ENCODE assay signal across 16 mouse cellular contexts in the genomic region with DNA sequence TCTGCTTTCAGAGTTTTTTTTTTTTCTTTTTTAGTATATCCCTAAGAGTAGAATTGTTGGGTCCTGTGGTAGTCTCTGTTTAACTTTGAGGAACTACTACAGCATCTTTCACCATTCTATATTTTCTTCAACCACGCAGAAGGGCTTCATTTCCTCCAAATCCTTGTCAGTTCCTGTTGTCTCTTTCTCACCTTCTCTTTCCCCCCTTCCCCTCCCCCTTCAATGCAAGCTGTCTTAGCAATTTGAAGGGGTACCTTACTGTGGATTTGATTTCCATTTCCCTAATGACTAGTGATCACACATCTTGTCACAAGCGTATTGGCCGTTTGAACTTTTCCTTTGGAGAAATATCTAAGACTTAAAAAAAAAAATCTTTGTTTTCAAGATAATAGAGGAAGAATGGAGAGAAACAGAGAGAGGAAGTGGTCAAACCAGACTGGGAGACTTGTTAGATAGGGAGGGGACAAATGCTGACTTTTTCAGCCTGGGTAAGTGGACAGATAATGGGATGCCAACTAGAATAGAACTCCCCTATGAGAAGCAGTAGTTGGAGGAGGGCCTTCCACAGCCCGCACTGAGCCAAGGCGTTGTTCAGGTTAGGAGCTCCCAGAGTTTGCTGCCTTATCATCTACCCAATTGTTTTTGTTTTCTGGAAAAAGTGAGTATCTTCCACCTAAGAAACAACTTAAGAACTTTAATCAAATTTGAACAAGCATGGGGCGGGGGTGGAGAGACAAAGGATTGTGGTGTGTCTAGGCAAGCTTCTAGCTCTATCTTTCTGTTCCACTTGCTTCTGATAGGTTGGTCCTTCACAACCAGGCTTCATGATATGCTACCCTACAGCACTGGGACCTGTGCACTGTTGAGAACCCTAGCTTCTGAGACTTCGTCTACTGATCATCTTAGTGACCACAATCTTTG.
DNase-seq lines count a peak whose midpoint lies in the region; ATAC-seq and TF ChIP-seq lines count a peak whose summit lies in the region.
"Had no signal": no experiment of that assay in that cellular context is flagged by ENCODE, and none has a peak within 500 bp of the region (broad histone marks: within the 10 kb centered on the region; RNA-seq: fewer than 3 reads in every experiment).

No protein-coding gene starts in this region.

- H3K36me3 ChIP-seq in intestine, embryonic 16.5 days (ENCODE audit: control insufficient read depth, insufficient read depth, low read length) = no peaks in the 10 kb centered on the region
- H3K36me3 ChIP-seq: hindbrain, embryonic 13.5 days; limb, embryonic 10.5 days; midbrain, embryonic 15.5 days had no signal

- no peak overlapping the region for H3K4me2 ChIP-seq in intestine, embryonic 16.5 days (ENCODE audit: low read depth, low read length)
- H3K4me2 ChIP-seq: hindbrain, embryonic 13.5 days; midbrain, embryonic 15.5 days had no signal

- no peaks in the 10 kb centered on the region for H3K9me3 ChIP-seq in intestine, embryonic 16.5 days (ENCODE audit: control insufficient read depth, low read length)
- H3K9me3 ChIP-seq: hindbrain, embryonic 13.5 days; limb, embryonic 10.5 days; midbrain, embryonic 15.5 days had no signal

- ATAC-seq in CD4-positive, CD25-positive, alpha-beta regulatory T cell, adult 4 months = peak; percentile 22
- peak; percentile 85 for ATAC-seq in megakaryocyte progenitor cell, adult 5-6 weeks (replicated peaks; ENCODE audit: poor library complexity)
- no peak for ATAC-seq in intestine, embryonic 16.5 days
- ATAC-seq: forebrain, embryonic 14.5 days; midbrain, embryonic 15.5 days had no signal

- H3K27ac ChIP-seq in bone marrow, adult 2 months (ENCODE audit: control insufficient read depth, insufficient read depth, low read depth, low read length, poor library complexity) = peak overlapping the region; percentile 58; the same call in 1 of the 2 replicates
- no peak overlapping the region for H3K27ac ChIP-seq in intestine, embryonic 16.5 days (ENCODE audit: low read length)
- H3K27ac ChIP-seq: hindbrain, embryonic 13.5 days; limb, embryonic 10.5 days; midbrain, embryonic 15.5 days had no signal

- H3K4me3 ChIP-seq in bone marrow, adult 2 months (replicated peaks; ENCODE audit: control insufficient read depth, low read depth, low read length) = no peak overlapping the region
- no peak overlapping the region for H3K4me3 ChIP-seq in intestine, embryonic 16.5 days (ENCODE audit: low read length)
- H3K4me3 ChIP-seq: hindbrain, embryonic 13.5 days; limb, embryonic 10.5 days; midbrain, embryonic 15.5 days had no signal

- WGBS in bone marrow, adult 2 months = 28% methylated on average over 7 of the region's 7 CpGs
- 87% methylated on average over 7 of the region's 7 CpGs for WGBS in intestine, embryonic 16.5 days

- intact Hi-C loops in gastrocnemius, postnatal 14 days (cut with DNase I; ENCODE audit: low total_unique reads) = no loop called here

- TF ChIP-seq CTCF in bone marrow, adult 2 months (IDR thresholded peaks at IDR 0.05; ENCODE audit: control insufficient read depth, insufficient read depth, low read length) = no peak

- peaks cover 3% of the 10 kb centered on the region; the same call in 1 of the 2 replicates for H3K4me1 ChIP-seq in bone marrow, adult 2 months (ENCODE audit: control insufficient read depth, insufficient read depth, low read length)
- H3K4me1 ChIP-seq in intestine, embryonic 16.5 days (ENCODE audit: control insufficient read depth, insufficient read depth, low read length) = no peaks in the 10 kb centered on the region
- H3K4me1 ChIP-seq: hindbrain, embryonic 13.5 days; limb, embryonic 10.5 days; midbrain, embryonic 15.5 days had no signal

- no peaks in the 10 kb centered on the region for H3K27me3 ChIP-seq in intestine, embryonic 16.5 days (replicated peaks; ENCODE audit: control insufficient read depth, insufficient read depth, low read length)
- H3K27me3 ChIP-seq: midbrain, embryonic 15.5 days had no signal

- TF ChIP-seq POLR2A in bone marrow, adult 2 months (IDR thresholded peaks at IDR 0.05; ENCODE audit: borderline replicate concordance, control insufficient read depth, low read depth, low read length) = no peak

- DNase-seq in liver = peak; percentile 44
- no peak for DNase-seq in cerebellum, postnatal 10 days
- no peak for DNase-seq in ovary, adult 18-20 months (ENCODE audit: low spot score)
- DNase-seq in gastrocnemius, postnatal 14 days = no peak
- DNase-seq: cerebellum, postnatal 25 days; gastrocnemius, postnatal 25 days; kidney, postnatal 10 days; right cerebral cortex, adult 18-20 months had no signal

- no peak overlapping the region for H3K9ac ChIP-seq in intestine, embryonic 16.5 days (ENCODE audit: low read depth, low read length)
- H3K9ac ChIP-seq: hindbrain, embryonic 13.5 days; midbrain, embryonic 15.5 days had no signal
